Mouse (Mus musculus): ENCODE measurements at regions not wholly inside any gene's neighbourhood (a gene's known extent, or its start where the extent isn't known, plus 50 kb on each side); places are given as distances from the start of the nearest gene placed in this dataset.

- H3K79me2 ChIP-seq (ENCODE audit: control insufficient read depth, insufficient read depth, low read length, poor library complexity) = no peaks in the 10 kb centered on the region
- no peak overlapping the region for H3K27ac ChIP-seq (ENCODE audit: control insufficient read depth, low read depth, low read length)
- H3K36me3 ChIP-seq (ENCODE audit: control insufficient read depth in 1 of 2, insufficient read depth in 2 of 2, low read length in 2 of 2) = no peaks in the 10 kb centered on the region
- H3K9me3 ChIP-seq (replicated peaks; ENCODE audit: insufficient read depth, low read length) = no peaks in the 10 kb centered on the region
- no peak overlapping the region for H3K4me3 ChIP-seq (ENCODE audit: control insufficient read depth in 1 of 2, insufficient read depth in 1 of 2, low read depth in 2 of 2, low read length in 2 of 2)
- no peak for TF ChIP-seq MAZ (IDR thresholded peaks at IDR 0.05; ENCODE audit: low read depth, low read length)
- TF ChIP-seq NRF1 (IDR thresholded peaks at IDR 0.05; ENCODE audit: insufficient read depth, low read depth, low read length, poor library complexity, severe bottlenecking) = no peak
- TF ChIP-seq UBTF (IDR thresholded peaks at IDR 0.05; ENCODE audit: borderline replicate concordance, insufficient read depth, low read depth, low read length) = no peak
- no peak for TF ChIP-seq POLR2A (IDR thresholded peaks at IDR 0.05; ENCODE audit: control insufficient read depth in 1 of 2, insufficient read depth in 1 of 2, low read depth in 1 of 2, low read length in 2 of 2, poor library complexity in 1 of 2)
- no peak for TF ChIP-seq USF2 (IDR thresholded peaks at IDR 0.05; ENCODE audit: borderline replicate concordance in 1 of 2, insufficient read depth in 1 of 2, low read depth in 1 of 2, low read length in 2 of 2)
- no peak for TF ChIP-seq MYB (IDR thresholded peaks at IDR 0.05; ENCODE audit: low read depth, low read length)
- TF ChIP-seq HCFC1 (IDR thresholded peaks at IDR 0.05; ENCODE audit: low read depth, low read length) = no peak
- TF ChIP-seq SMC3 (IDR thresholded peaks at IDR 0.05; ENCODE audit: low read depth, low read length) = no peak
- TF ChIP-seq ZNF384 (IDR thresholded peaks at IDR 0.05; ENCODE audit: low read depth, low read length) = no peak
- TF ChIP-seq RAD21 (IDR thresholded peaks at IDR 0.05; ENCODE audit: low read depth, low read length) = no peak
- no peak for TF ChIP-seq JUND (IDR thresholded peaks at IDR 0.05; ENCODE audit: low read depth, low read length)
- no peak for TF ChIP-seq CHD1 (IDR thresholded peaks at IDR 0.05; ENCODE audit: low read depth, low read length)
- TF ChIP-seq TCF12 (IDR thresholded peaks at IDR 0.05; ENCODE audit: low read depth, low read length) = no peak
- no peak for TF ChIP-seq MYC (IDR thresholded peaks at IDR 0.05; ENCODE audit: low read depth, low read length)
- TF ChIP-seq KAT2A (conservative IDR thresholded peaks at IDR 0.05; ENCODE audit: low read depth, low read length) = no peak
- no peak for TF ChIP-seq BHLHE40 (IDR thresholded peaks at IDR 0.05; ENCODE audit: borderline replicate concordance, low read depth, low read length)
- no peak for TF ChIP-seq GABPA (IDR thresholded peaks at IDR 0.05; ENCODE audit: low read depth, low read length)
- no peak overlapping the region for H3K9ac ChIP-seq (ENCODE audit: control insufficient read depth, low read depth, low read length, poor library complexity, severe bottlenecking)
- H3K4me1 ChIP-seq (ENCODE audit: control insufficient read depth in 1 of 2, insufficient read depth in 2 of 2, low read length in 2 of 2) = no peaks in the 10 kb centered on the region
- DNase-seq (ENCODE audit: low read depth, low spot score) = no peak
- H3K27me3 ChIP-seq (ENCODE audit: control insufficient read depth in 1 of 2, insufficient read depth in 2 of 2, low read length in 2 of 2) = no peaks in the 10 kb centered on the region
These were observed 461.6 kb downstream of the Nuf2 start for GRCm38 (mm10) chr1:169069647-169070046.

- Histone ChIP-seq H3K27ac (ENCODE audit: control insufficient read depth, low read depth, low read length) (no peak overlapping the region), H3K79me2 (ENCODE audit: control insufficient read depth, insufficient read depth, low read length, poor library complexity) (no peaks in the 10 kb centered on the region), H3K4me3 (ENCODE audit: control insufficient read depth in 1 of 2, insufficient read depth in 1 of 2, low read depth in 2 of 2, low read length in 2 of 2) (no peak overlapping the region), H3K9me3 (replicated peaks; ENCODE audit: insufficient read depth, low read length) (no peaks in the 10 kb centered on the region), H3K4me1 (ENCODE audit: control insufficient read depth in 1 of 2, insufficient read depth in 2 of 2, low read length in 2 of 2) (no peaks in the 10 kb centered on the region), H3K9ac (ENCODE audit: control insufficient read depth, low read depth, low read length, poor library complexity, severe bottlenecking) (no peak overlapping the region), H3K36me3 (ENCODE audit: control insufficient read depth in 1 of 2, insufficient read depth in 2 of 2, low read length in 2 of 2) (no peaks in the 10 kb centered on the region), H3K27me3 (ENCODE audit: control insufficient read depth in 1 of 2, insufficient read depth in 2 of 2, low read length in 2 of 2) (no peaks in the 10 kb centered on the region)
- TF ChIP-seq TAL1 (IDR thresholded peaks at IDR 0.05; ENCODE audit: low read length) (no peak), JUND (IDR thresholded peaks at IDR 0.05; ENCODE audit: low read depth, low read length) (no peak), RCOR1 (IDR thresholded peaks at IDR 0.05; ENCODE audit: low read depth, low read length) (no peak), ZNF384 (IDR thresholded peaks at IDR 0.05; ENCODE audit: low read depth, low read length) (no peak), ZC3H11A (IDR thresholded peaks at IDR 0.05; ENCODE audit: low read depth, low read length) (no peak), ELF1 (IDR thresholded peaks at IDR 0.05; ENCODE audit: low read depth, low read length) (no peak), POLR2AphosphoS2 (IDR thresholded peaks at IDR 0.05; ENCODE audit: low read length) (no peak), ZMIZ1 (IDR thresholded peaks at IDR 0.05; ENCODE audit: low read depth, low read length) (no peak), ETS1 (IDR thresholded peaks at IDR 0.05; ENCODE audit: low read depth, low read length) (no peak), BHLHE40 (IDR thresholded peaks at IDR 0.05; ENCODE audit: borderline replicate concordance, low read depth, low read length) (no peak), SMC3 (IDR thresholded peaks at IDR 0.05; ENCODE audit: low read depth, low read length) (no peak), KAT2A (conservative IDR thresholded peaks at IDR 0.05; ENCODE audit: low read depth, low read length) (no peak), TCF12 (IDR thresholded peaks at IDR 0.05; ENCODE audit: low read depth, low read length) (no peak), UBTF (IDR thresholded peaks at IDR 0.05; ENCODE audit: borderline replicate concordance, insufficient read depth, low read depth, low read length) (no peak), MEF2A (IDR thresholded peaks at IDR 0.05; ENCODE audit: extremely low read depth, insufficient replicate concordance, low read depth, low read length, poor library complexity, severe bottlenecking) (no peak), NELFE (IDR thresholded peaks at IDR 0.05; ENCODE audit: low read depth, low read length) (no peak), MAX (IDR thresholded peaks at IDR 0.05; ENCODE audit: low read length) (no peak), CHD2 (IDR thresholded peaks at IDR 0.05; ENCODE audit: low read length) (no peak), CHD1 (IDR thresholded peaks at IDR 0.05; ENCODE audit: low read depth, low read length) (no peak)
- no peak for DNase-seq (ENCODE audit: low read depth, low spot score)
These were observed 464.5 kb downstream of the Nuf2 start for GRCm38 (mm10) chr1:169066795-169067194.

Measured in MEL (cell line).